Mouse (Mus musculus): Measurements from ENCODE around the gene Dclk2.

The Dclk2 gene

GRCm38 (mm10) chr3:86761095-86762035 is 159.3 kb downstream of the Dclk2 start:
- DNase-seq (ENCODE audit: extremely low read depth, insufficient read length, low spot score): no peak

- DNase-seq (ENCODE audit: extremely low read depth, insufficient read length, low spot score): no peak
Measured at GRCm38 (mm10) chr3:86760474-86760873, 160.2 kb downstream of the Dclk2 start.

DNA sequence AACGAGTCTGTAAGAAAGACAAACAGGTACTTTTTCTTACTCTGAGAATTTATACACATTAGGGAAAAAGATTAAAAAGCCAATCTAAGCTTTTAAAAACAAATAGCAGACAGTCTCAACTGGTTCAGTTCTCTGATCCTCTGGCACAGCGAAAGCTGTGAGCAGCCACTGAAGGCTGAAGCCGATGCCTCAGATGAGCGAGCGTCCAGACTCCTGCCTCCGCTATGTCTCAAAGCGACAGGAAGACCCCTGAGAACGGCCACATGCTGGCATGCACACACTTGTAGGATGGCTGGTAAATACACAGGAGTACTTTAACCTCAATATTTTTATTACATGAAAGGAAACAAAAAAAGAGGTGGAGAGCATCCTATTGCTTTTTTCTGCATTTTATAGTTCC is 160.8 kb downstream of the Dclk2 start:
- DNase-seq (ENCODE audit: extremely low read depth, insufficient read length, low spot score): no peak

GRCm38 (mm10) chr3:86759383-86759782 is 161.3 kb downstream of the Dclk2 start:
- no peak for DNase-seq (ENCODE audit: extremely low read depth, insufficient read length, low spot score)

DNA sequence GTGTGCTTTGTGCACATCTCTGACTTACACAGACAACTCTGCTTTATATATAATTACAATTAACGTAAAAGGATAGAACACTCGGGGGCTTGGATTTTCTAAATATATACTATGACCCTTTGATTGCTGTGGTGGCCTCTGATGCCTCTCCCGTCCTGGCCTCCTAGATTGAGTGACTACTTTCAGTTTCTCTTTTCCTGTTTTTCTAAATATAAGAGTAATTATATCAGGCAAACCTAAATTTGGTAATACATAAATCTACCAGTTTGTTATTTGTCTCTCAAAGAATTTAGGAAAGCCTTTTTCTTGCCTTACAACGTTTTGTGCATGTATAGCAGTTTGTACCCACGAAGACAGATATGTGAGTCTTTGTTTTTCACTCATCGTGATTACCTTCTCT is 161.9 kb downstream of the Dclk2 start:
- no peak for DNase-seq (ENCODE audit: extremely low read depth, insufficient read length, low spot score)

DNA sequence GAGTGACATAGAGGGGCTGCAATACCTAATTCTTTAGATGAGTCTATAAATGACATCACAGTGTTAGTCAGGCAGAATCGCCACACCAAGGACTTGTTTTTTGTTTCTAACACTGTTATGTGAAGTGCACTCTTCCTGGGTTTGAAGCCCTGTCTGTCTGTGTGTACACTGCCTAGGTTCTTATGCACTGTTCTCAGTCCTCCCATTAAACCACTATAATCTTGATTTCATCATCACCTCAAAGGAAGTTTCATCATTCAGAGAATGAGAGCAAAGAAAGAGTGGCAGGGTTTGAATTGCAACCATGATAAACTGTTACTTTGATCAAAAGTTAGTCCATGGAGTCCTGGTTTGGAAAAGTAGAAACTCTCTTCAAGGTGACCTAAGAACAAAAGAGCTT is 164.1 kb downstream of the Dclk2 start:
- no peak for DNase-seq (ENCODE audit: extremely low read depth, insufficient read length, low spot score)

DNA sequence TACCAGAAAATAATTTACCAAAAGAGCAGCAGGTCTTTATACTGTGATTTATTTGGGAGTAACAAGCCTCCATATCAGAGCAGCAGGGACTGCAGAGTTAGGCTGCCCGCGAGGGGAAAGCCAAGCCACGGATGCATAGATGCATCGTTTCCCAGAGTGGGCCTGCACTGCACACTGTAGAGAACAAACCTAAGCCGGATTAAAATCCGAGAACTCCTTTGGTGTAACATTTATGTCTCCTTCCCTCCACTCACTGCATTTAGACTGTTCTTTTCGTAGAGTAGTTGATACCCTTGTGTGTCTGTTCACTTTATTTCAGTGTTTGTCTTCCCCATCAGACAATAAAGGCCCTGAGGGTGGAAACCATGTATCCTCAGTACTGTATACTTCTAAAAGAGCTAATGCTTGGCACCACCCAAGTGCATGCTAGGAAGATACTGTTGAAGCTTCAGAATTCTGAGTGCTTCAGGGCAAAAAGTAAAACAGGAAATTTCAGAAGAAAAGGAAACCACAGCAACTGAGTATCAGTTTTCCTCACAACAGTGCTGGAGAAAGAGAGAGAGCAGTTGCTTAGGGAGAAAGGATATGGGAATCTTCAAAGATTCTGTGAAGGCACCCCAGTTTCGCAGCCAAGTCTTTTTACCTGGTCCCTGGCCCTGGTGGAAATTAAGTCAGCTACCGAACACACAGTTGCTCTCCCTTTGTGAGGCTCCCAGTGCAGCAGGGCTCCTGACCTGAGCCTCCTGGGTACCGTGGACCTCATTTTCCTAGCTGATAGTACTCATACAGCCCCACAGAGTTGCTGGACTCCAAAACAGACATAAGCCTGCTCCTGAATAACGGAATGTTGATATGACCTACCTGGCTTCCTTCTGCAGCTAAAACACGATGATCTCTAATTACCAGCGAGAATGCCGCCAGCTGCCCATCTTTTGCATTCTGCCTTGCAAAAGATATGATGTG is 165.8 kb downstream of the Dclk2 start:
- no peak for DNase-seq (ENCODE audit: extremely low read depth, insufficient read length, low spot score)

DNA sequence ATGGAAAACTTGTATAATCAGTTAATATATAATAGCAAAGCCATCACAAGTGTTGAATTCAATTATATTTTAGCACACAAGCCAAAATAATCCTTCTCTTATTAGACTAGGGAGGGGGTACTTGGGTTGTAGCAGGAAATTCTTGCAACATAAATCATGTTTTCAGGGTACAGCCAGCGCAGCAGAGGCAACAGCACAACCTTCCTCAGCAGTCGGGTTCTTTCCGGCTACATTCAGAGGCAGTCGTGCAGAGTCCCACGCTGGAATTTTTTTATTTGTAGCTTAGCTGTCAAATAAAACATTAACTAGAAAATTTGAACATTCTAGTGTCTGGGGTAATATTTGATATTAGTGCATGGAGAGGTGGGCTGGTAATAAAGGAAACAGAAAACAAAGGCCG is 166.5 kb downstream of the Dclk2 start:
- no peak for DNase-seq (ENCODE audit: extremely low read depth, insufficient read length, low spot score)

DNA sequence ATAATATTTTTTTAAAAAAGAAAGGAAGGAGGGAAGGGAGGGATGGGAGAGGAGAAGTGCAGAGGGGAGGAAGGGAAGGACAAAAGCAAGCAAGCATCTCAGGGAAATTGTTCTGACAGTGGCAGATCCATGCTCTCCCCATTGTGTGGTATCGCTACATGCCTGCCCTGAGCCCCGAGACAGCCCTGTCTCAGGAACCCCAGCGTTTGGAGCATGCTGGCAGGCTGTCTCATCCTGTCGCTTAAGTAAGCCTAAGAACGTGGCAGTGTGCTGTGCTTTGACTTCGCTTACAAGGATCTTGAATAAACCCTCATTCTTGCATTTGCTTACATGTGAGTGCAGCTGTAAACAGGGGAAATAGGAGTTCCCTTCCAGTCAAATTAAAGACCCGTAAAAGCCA is 170.0 kb downstream of the Dclk2 start:
- DNase-seq (ENCODE audit: extremely low read depth, insufficient read length, low spot score): no peak

GRCm38 (mm10) chr3:86745769-86746512 is 174.7 kb downstream of the Dclk2 start:
- no peak for DNase-seq (ENCODE audit: extremely low read depth, insufficient read length, low spot score)

DNA sequence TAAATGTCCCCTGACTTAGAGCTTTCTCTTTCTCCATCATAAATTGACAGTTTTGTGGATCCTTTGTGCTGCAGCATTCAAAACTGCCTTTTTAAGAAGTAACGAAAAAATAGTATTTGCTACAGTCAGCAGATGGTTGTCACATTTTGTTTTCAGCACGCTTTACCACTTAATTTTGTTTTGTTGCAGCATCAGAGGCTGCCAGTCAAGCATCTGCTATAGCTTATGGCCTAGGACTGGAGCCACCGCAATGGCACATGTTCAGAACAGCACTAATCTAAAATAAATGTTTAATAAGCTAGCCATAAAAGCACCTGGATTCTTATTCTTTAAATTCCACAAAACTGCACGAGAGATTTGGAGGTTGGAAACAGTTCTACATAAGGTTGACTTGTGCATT is 175.3 kb downstream of the Dclk2 start:
- DNase-seq (ENCODE audit: extremely low read depth, insufficient read length, low spot score): no peak

- no peak for DNase-seq (ENCODE audit: extremely low read depth, insufficient read length, low spot score)
Measured at GRCm38 (mm10) chr3:86739745-86740144, 180.9 kb downstream of the Dclk2 start.

DNA sequence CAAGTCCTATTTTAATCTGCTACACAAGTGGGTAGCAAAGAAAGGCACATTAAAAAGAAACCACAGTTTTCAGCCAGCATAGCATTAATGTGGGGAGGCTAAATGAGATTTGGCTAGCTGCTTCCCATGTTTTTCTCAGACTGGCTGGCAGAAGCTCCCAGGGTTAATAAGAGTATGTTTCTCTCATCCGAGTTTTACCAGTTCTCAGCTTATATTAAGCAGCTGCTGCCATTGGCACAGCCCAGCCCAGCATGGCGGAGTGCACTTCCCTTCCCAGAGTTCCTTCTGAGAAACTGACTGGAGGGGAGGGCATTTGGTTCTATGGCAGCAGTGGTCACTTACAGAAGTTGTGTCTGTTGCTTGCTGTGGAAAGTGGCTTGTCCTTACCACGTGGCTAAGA is 181.8 kb downstream of the Dclk2 start:
- no peak for DNase-seq (ENCODE audit: extremely low read depth, insufficient read length, low spot score)
